Mouse (Mus musculus) intestine, postnatal 0 days (tissue): ENCODE measurements around the gene Capzb. TPM values are rescaled to one million over a fixed set of nuclear protein-coding genes. Genes with fewer than 3 reads are reported as not detected.

Experiments used
- ATAC-seq: fragments of 200-750 bp; cut with Nextera tagmentation; 2 replicates; pipeline ENCODE4 v1.8.0; 2017; ENCODE audit warnings: mild to moderate bottlenecking, moderate TSS enrichment, moderate library complexity
- H3K27ac ChIP-seq: fragments of 300-500 bp; sonication (generic); 2 replicates; pipeline ENCODE4 v1.5.1; 2014; ENCODE audit warnings: mild to moderate bottlenecking, low read depth, low read length, moderate library complexity
- H3K27me3 ChIP-seq: fragments of 300-500 bp; sonication (generic); replicated peaks from 2 replicates; pipeline ENCODE4 v1.6.1; 2014; ENCODE audit warnings: low read length, mixed read lengths; ENCODE audit not compliant: control insufficient read depth, insufficient read depth
- H3K36me3 ChIP-seq: fragments of 300-500 bp; sonication (generic); 2 replicates; pipeline ENCODE4 v1.6.1; 2014; ENCODE audit warnings: mild to moderate bottlenecking, moderate library complexity; ENCODE audit not compliant: control insufficient read depth, insufficient read depth
- H3K4me1 ChIP-seq: fragments of 300-500 bp; sonication (generic); replicated peaks from 2 replicates; pipeline ENCODE4 v1.6.1; 2014; ENCODE audit warnings: antibody characterized with exemption, low read length, mixed read lengths; ENCODE audit not compliant: control insufficient read depth, insufficient read depth
- H3K4me2 ChIP-seq: fragments of 300-500 bp; sonication (generic); replicated peaks from 2 replicates; pipeline ENCODE4 v1.6.1; 2014; ENCODE audit warnings: low read depth, mild to moderate bottlenecking, moderate library complexity
- H3K4me3 ChIP-seq: fragments of 300-500 bp; sonication (generic); 2 replicates; pipeline ENCODE4 v1.5.1; 2014; ENCODE audit warnings: low read depth, low read length
- H3K9ac ChIP-seq: fragments of 300-500 bp; sonication (generic); 2 replicates; pipeline ENCODE4 v1.6.1; 2014; ENCODE audit warnings: mild to moderate bottlenecking, low read depth, low read length
- H3K9me3 ChIP-seq: fragments of 300-500 bp; sonication (generic); 2 replicates; pipeline ENCODE4 v1.6.1; 2016; ENCODE audit warnings: mixed run types; ENCODE audit not compliant: control insufficient read depth
- CTCF ChIP-seq: sonication (generic); IDR thresholded peaks from 2 replicates; pipeline ENCODE4 v1.5.1; 2016; ENCODE audit warnings: low read depth, mild to moderate bottlenecking, control low read depth, antibody characterized with exemption, moderate library complexity
- WGBS: fragments of 180-500 bp; shearing (Covaris S2); extraction: QIAGEN DNeasy Blood & Tissue Kit; methylation state at CpG from one replicate; pipeline ENCODE4 v1.1.7; 2014; 5-methylcytosine and 5-hydroxymethylcytosine counted together
- polyA plus RNA-seq: library from polyadenylated mRNA; unstranded; fragments of >200 nt; fragmentation: Nextera tagmentation; extraction: Ambion mirVana; gene quantifications from 2 replicates; pipeline ENCODE4 v1.2.1, GENCODE M21; 2015

The Capzb gene
- polyA plus RNA-seq, 1 experiment from 2014 or later: 299 TPM

- ATAC-seq: no peak
- H3K36me3 ChIP-seq: peaks cover 42% of the 10 kb centered on the region
- no peaks in the 10 kb centered on the region for H3K4me1 ChIP-seq
- no peak overlapping the region for H3K27ac ChIP-seq
- H3K4me2 ChIP-seq: no peak overlapping the region
- 86% methylated on average over 3 of the region's 3 CpGs for WGBS
- H3K9ac ChIP-seq: no peak overlapping the region
- H3K4me3 ChIP-seq: no peak overlapping the region
- no peaks in the 10 kb centered on the region for H3K27me3 ChIP-seq
- TF ChIP-seq CTCF: no peak
- no peaks in the 10 kb centered on the region for H3K9me3 ChIP-seq
These were observed 112.8 kb downstream of the Capzb start for GRCm38 (mm10) chr4:139305521-139305920.

GRCm38 (mm10) chr4:139307916-139308315, 115.2 kb downstream of the Capzb start:
- Histone ChIP-seq H3K4me2 (peak overlapping the region; percentile 94; the same call in 1 of the 2 replicates), H3K4me1 (no peaks in the 10 kb centered on the region), H3K4me3 (no peak overlapping the region), H3K27ac (no peak overlapping the region), H3K36me3 (peaks cover 18% of the 10 kb centered on the region), H3K27me3 (no peaks in the 10 kb centered on the region), H3K9me3 (no peaks in the 10 kb centered on the region), H3K9ac (no peak overlapping the region)
- TF ChIP-seq CTCF: no peak
- WGBS: 70% methylated on average over 5 of the region's 5 CpGs
- ATAC-seq: no peak

GRCm38 (mm10) chr4:139309651-139310050, 117.0 kb downstream of the Capzb start:
- H3K4me1 ChIP-seq: no peaks in the 10 kb centered on the region
- 22% methylated on average over 6 of the region's 6 CpGs for WGBS
- H3K9me3 ChIP-seq: no peaks in the 10 kb centered on the region
- H3K4me2 ChIP-seq: peak overlapping the region; percentile 94
- H3K9ac ChIP-seq: peak overlapping the region; percentile 88; the same call in 1 of the 2 replicates
- H3K27ac ChIP-seq: peak overlapping the region; percentile 91; the same call in 1 of the 2 replicates
- H3K36me3 ChIP-seq: peaks cover 26% of the 10 kb centered on the region
- TF ChIP-seq CTCF: peak; percentile 54
- H3K27me3 ChIP-seq: no peaks in the 10 kb centered on the region
- ATAC-seq: no peak
- H3K4me3 ChIP-seq: peak overlapping the region; percentile 85

GRCm38 (mm10) chr4:139310171-139310898, 117.6 kb downstream of the Capzb start, which contains the start of the genes Pqlc2 and Akr7a5:
TSS of gene Pqlc2 (minus strand) at chr4:139310708.
TSS of gene Akr7a5 (plus strand) at chr4:139310744.
- Histone ChIP-seq H3K9ac (peak within 1 kb of the TSS; percentile 88), H3K9me3 (no peaks in the 10 kb centered on the region), H3K27ac (peak within 1 kb of the TSS; percentile 91), H3K4me1 (no peaks in the 10 kb centered on the region), H3K4me2 (peak within 1 kb of the TSS; percentile 94), H3K36me3 (peaks cover 26% of the 10 kb centered on the region), H3K27me3 (no peaks in the 10 kb centered on the region), H3K4me3 (peak within 1 kb of the TSS; percentile 85)
- peak; percentile 73 for ATAC-seq
- no peak for TF ChIP-seq CTCF
- under 1% methylated on average over 56 of the region's 63 CpGs for WGBS

GRCm38 (mm10) chr4:139310899-139311701, 118.4 kb downstream of the Capzb start:
- Histone ChIP-seq H3K4me1 (no peaks in the 10 kb centered on the region), H3K27me3 (no peaks in the 10 kb centered on the region), H3K27ac (peak overlapping the region; percentile 91), H3K9me3 (no peaks in the 10 kb centered on the region), H3K36me3 (peaks cover 30% of the 10 kb centered on the region), H3K4me3 (peak overlapping the region; percentile 85), H3K9ac (peak overlapping the region; percentile 88), H3K4me2 (peak overlapping the region; percentile 94)
- peak; percentile 36 for TF ChIP-seq CTCF
- peak; percentile 75 for ATAC-seq
- WGBS: under 1% methylated on average over 52 of the region's 53 CpGs

GRCm38 (mm10) chr4:139311707-139312106, 119.0 kb downstream of the Capzb start:
- Histone ChIP-seq H3K27me3 (no peaks in the 10 kb centered on the region), H3K36me3 (peaks cover 28% of the 10 kb centered on the region), H3K4me2 (peak overlapping the region; percentile 94), H3K27ac (peak overlapping the region; percentile 91), H3K4me1 (no peaks in the 10 kb centered on the region), H3K9me3 (no peaks in the 10 kb centered on the region), H3K9ac (peak overlapping the region; percentile 88), H3K4me3 (peak overlapping the region; percentile 85)
- peak; percentile 52; the same call in 1 of the 2 replicates for ATAC-seq
- WGBS: 10% methylated on average over 14 of the region's 14 CpGs
- no peak for TF ChIP-seq CTCF
